Mouse (Mus musculus): ENCODE measurements around the gene Polg.

The Polg gene

GRCm38 (mm10) chr7:79466053-79466901 is at the start of gene Polg:
Gene Polg, minus strand, starts transcription at chr7:79466362.
- DNase-seq (ENCODE audit: inconsistent age in 2 of 2, low spot score in 1 of 2) = peak; percentile 99 to 100

GRCm38 (mm10) chr7:79515861-79516260 is 49.7 kb upstream of the Polg start:
- DNase-seq (ENCODE audit: inconsistent age in 2 of 2, low spot score in 1 of 2) = no peak

- no peak for DNase-seq (ENCODE audit: inconsistent age in 2 of 2, low spot score in 1 of 2)
Measured at GRCm38 (mm10) chr7:79515221-79515743, 49.1 kb upstream of the Polg start.

- DNase-seq (ENCODE audit: inconsistent age in 2 of 2, low spot score in 1 of 2) = no peak
Measured at GRCm38 (mm10) chr7:79514361-79514881, 48.3 kb upstream of the Polg start.

- no peak for DNase-seq (ENCODE audit: inconsistent age in 2 of 2, low spot score in 1 of 2)
Measured at GRCm38 (mm10) chr7:79513466-79513865, 47.3 kb upstream of the Polg start.

- DNase-seq (ENCODE audit: inconsistent age in 2 of 2, low spot score in 1 of 2) = no peak
Measured at GRCm38 (mm10) chr7:79512496-79512895, 46.3 kb upstream of the Polg start.

GRCm38 (mm10) chr7:79511656-79512055 is 45.5 kb upstream of the Polg start:
- DNase-seq (ENCODE audit: inconsistent age in 2 of 2, low spot score in 1 of 2) = no peak

GRCm38 (mm10) chr7:79511181-79511580 is 45.0 kb upstream of the Polg start:
- DNase-seq (ENCODE audit: inconsistent age in 2 of 2, low spot score in 1 of 2) = no peak

- no peak for DNase-seq (ENCODE audit: inconsistent age in 2 of 2, low spot score in 1 of 2)
Measured at GRCm38 (mm10) chr7:79510686-79511085, 44.5 kb upstream of the Polg start.

- no peak for DNase-seq (ENCODE audit: inconsistent age in 2 of 2, low spot score in 1 of 2)
Measured at GRCm38 (mm10) chr7:79509710-79510109, 43.5 kb upstream of the Polg start.

- no peak for DNase-seq (ENCODE audit: inconsistent age in 2 of 2, low spot score in 1 of 2)
Measured at GRCm38 (mm10) chr7:79509235-79509607, 43.1 kb upstream of the Polg start.

GRCm38 (mm10) chr7:79508280-79509234 is 42.4 kb upstream of the Polg start:
- DNase-seq (ENCODE audit: inconsistent age in 2 of 2, low spot score in 1 of 2) = no peak

- no peak for DNase-seq (ENCODE audit: inconsistent age in 2 of 2, low spot score in 1 of 2)
Measured at GRCm38 (mm10) chr7:79507756-79508155, 41.6 kb upstream of the Polg start.

- no peak for DNase-seq (ENCODE audit: inconsistent age in 2 of 2, low spot score in 1 of 2)
Measured at GRCm38 (mm10) chr7:79507101-79507705, 41.0 kb upstream of the Polg start.

- DNase-seq (ENCODE audit: inconsistent age in 2 of 2, low spot score in 1 of 2) = no peak
Measured at GRCm38 (mm10) chr7:79506531-79507090, 40.4 kb upstream of the Polg start.

GRCm38 (mm10) chr7:79505876-79506530 is 39.8 kb upstream of the Polg start:
- DNase-seq (ENCODE audit: inconsistent age in 2 of 2, low spot score in 1 of 2) = no peak

- no peak for DNase-seq (ENCODE audit: inconsistent age in 2 of 2, low spot score in 1 of 2)
Measured at GRCm38 (mm10) chr7:79505376-79505775, 39.2 kb upstream of the Polg start.

- peak; percentile 29 to 63 for DNase-seq (ENCODE audit: inconsistent age in 2 of 2, low spot score in 1 of 2)
Measured at GRCm38 (mm10) chr7:79504723-79505122, 38.6 kb upstream of the Polg start.

GRCm38 (mm10) chr7:79503656-79504250 is 37.6 kb upstream of the Polg start:
- no peak for DNase-seq (ENCODE audit: inconsistent age in 2 of 2, low spot score in 1 of 2)

GRCm38 (mm10) chr7:79503103-79503455 is 36.9 kb upstream of the Polg start:
- no peak for DNase-seq (ENCODE audit: inconsistent age in 2 of 2, low spot score in 1 of 2)
